Mouse (Mus musculus): ENCODE measurements around the gene Catsperg1. TPM values are rescaled to one million over a fixed set of nuclear protein-coding genes. Genes with fewer than 3 reads are reported as not detected.
"Not testable (repeated sequence)": the region's sequence is repeated elsewhere in the genome, so short reads cannot be mapped to it uniquely, and the experiment has no call there.

The Catsperg1 gene
- polyA plus RNA-seq, 1 experiment from 2014 or later = 0.21 TPM

GRCm38 (mm10) chr7:29230560-29230959, 16.7 kb upstream of the Catsperg1 start:
- H3K27ac ChIP-seq (replicated peaks) = no peak overlapping the region
- no peak overlapping the region for H3K9ac ChIP-seq
- peaks cover 11% of the 10 kb centered on the region; the same call in 1 of the 2 replicates for H3K4me1 ChIP-seq (replicated peaks)
- no peaks in the 10 kb centered on the region for H3K36me3 ChIP-seq (replicated peaks)
- no peak overlapping the region for H3K4me3 ChIP-seq (replicated peaks)
- H3K9me3 ChIP-seq (replicated peaks) = no peaks in the 10 kb centered on the region
- no peak overlapping the region for H3K4me2 ChIP-seq
- ATAC-seq (ENCODE audit: insufficient read depth) = no peak
- 19% methylated on average over 3 of the region's 3 CpGs for WGBS (ENCODE audit: insufficient replicate concordance)
- H3K27me3 ChIP-seq = peaks cover 50% of the 10 kb centered on the region

GRCm38 (mm10) chr7:29228202-29228601, 14.4 kb upstream of the Catsperg1 start:
- H3K9ac ChIP-seq = no peak overlapping the region
- peaks cover 44% of the 10 kb centered on the region for H3K27me3 ChIP-seq
- peaks cover 11% of the 10 kb centered on the region; the same call in 1 of the 2 replicates for H3K4me1 ChIP-seq (replicated peaks)
- ATAC-seq (ENCODE audit: insufficient read depth) = no peak
- WGBS (ENCODE audit: insufficient replicate concordance) = 25% methylated on average over 4 of the region's 4 CpGs
- no peak overlapping the region for H3K4me2 ChIP-seq
- H3K27ac ChIP-seq (replicated peaks) = no peak overlapping the region
- no peaks in the 10 kb centered on the region for H3K9me3 ChIP-seq (replicated peaks)
- H3K4me3 ChIP-seq (replicated peaks) = no peak overlapping the region
- no peaks in the 10 kb centered on the region for H3K36me3 ChIP-seq (replicated peaks)

GRCm38 (mm10) chr7:29225520-29225919, 11.7 kb upstream of the Catsperg1 start:
- Histone ChIP-seq H3K4me3 (replicated peaks) (no peak overlapping the region), H3K4me2 (no peak overlapping the region), H3K27me3 (peaks cover 18% of the 10 kb centered on the region), H3K9ac (no peak overlapping the region), H3K27ac (replicated peaks) (no peak overlapping the region), H3K4me1 (replicated peaks) (peaks cover 3% of the 10 kb centered on the region; the same call in 1 of the 2 replicates), H3K36me3 (replicated peaks) (no peaks in the 10 kb centered on the region), H3K9me3 (replicated peaks) (no peaks in the 10 kb centered on the region)
- WGBS (ENCODE audit: insufficient replicate concordance) = 68% methylated on average over 13 of the region's 13 CpGs
- no peak for ATAC-seq (ENCODE audit: insufficient read depth)

GRCm38 (mm10) chr7:29224756-29225394, 11.0 kb upstream of the Catsperg1 start:
- no peak overlapping the region for H3K4me3 ChIP-seq (replicated peaks)
- ATAC-seq (ENCODE audit: insufficient read depth) = no peak
- H3K27ac ChIP-seq (replicated peaks) = no peak overlapping the region
- H3K9me3 ChIP-seq (replicated peaks) = 0 out of 2 replicates have a peak, but pooled peaks cover 6% of the 10 kb centered on the region
- H3K27me3 ChIP-seq = peaks cover 11% of the 10 kb centered on the region
- 42% methylated on average over 16 of the region's 16 CpGs for WGBS (ENCODE audit: insufficient replicate concordance)
- H3K9ac ChIP-seq = no peak overlapping the region
- H3K4me2 ChIP-seq = no peak overlapping the region
- H3K36me3 ChIP-seq (replicated peaks) = no peaks in the 10 kb centered on the region
- H3K4me1 ChIP-seq (replicated peaks) = peaks cover 3% of the 10 kb centered on the region; the same call in 1 of the 2 replicates

DNA sequence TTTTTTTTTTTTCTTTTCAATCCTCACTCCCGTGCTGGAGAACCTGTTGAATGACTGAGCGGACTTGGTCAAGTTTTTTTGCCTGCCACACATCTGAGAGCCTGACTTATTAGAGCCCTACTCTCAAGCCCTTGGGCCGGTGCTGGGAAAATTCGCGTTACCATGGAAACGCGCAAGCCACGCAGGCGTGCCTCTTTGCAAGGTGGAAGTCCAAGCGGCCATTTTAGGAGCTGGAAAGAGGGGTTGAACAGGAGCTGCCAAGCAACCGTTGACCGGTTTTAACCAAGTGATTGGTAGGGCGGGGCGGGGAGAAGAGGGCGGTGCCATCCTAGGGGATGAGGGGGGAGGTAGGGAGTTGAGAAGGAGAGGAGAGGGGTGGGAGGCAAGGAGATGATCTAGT, 1.0 kb upstream of the Catsperg1 start:
- H3K9ac ChIP-seq = no peak overlapping the region
- H3K4me1 ChIP-seq (replicated peaks) = peaks cover 19% of the 10 kb centered on the region
- no peak overlapping the region for H3K4me3 ChIP-seq (replicated peaks)
- H3K36me3 ChIP-seq (replicated peaks) = no peaks in the 10 kb centered on the region
- 59% methylated on average over 15 of the region's 15 CpGs for WGBS (ENCODE audit: insufficient replicate concordance)
- H3K27ac ChIP-seq (replicated peaks) = no peak overlapping the region
- H3K27me3 ChIP-seq = peaks cover 5% of the 10 kb centered on the region; the same call in 1 of the 2 replicates
- H3K9me3 ChIP-seq (replicated peaks) = 0 out of 2 replicates have a peak, but pooled peaks cover 4% of the 10 kb centered on the region
- H3K4me2 ChIP-seq = no peak overlapping the region
- no peak for ATAC-seq (ENCODE audit: insufficient read depth)

DNA sequence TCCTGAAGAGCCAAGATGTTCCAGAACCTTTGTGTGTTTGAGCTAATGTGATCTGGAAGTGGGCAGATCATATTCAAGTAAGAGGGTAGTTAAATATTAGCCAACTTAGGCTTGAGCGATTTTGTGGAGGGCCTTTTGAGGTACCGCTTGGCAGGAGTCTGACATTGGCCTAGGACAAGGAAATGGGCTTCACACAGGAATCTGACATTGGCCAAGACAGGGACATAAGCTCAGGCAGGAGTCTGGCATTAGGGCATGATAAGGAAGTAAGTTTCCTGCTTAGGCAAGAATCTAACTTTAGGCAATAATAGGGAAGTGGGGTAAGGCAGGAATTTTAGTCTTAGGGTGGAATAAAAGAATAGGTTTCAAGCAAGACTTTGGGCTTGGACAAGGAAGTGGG, 401 bp upstream of the Catsperg1 start:
- Histone ChIP-seq H3K9ac (no peak overlapping the region), H3K4me1 (replicated peaks) (peaks cover 19% of the 10 kb centered on the region), H3K4me2 (no peak overlapping the region), H3K27me3 (peaks cover 5% of the 10 kb centered on the region; the same call in 1 of the 2 replicates), H3K27ac (replicated peaks) (no peak overlapping the region), H3K9me3 (replicated peaks) (no peaks in the 10 kb centered on the region), H3K4me3 (replicated peaks) (no peak overlapping the region), H3K36me3 (replicated peaks) (no peaks in the 10 kb centered on the region)
- WGBS (ENCODE audit: insufficient replicate concordance) = 57% methylated on average over 2 of the region's 2 CpGs
- no peak for ATAC-seq (ENCODE audit: insufficient read depth)

- H3K9me3 ChIP-seq (replicated peaks); H3K4me3 ChIP-seq (replicated peaks); H3K27me3 ChIP-seq; H3K4me2 ChIP-seq; ATAC-seq (ENCODE audit: insufficient read depth); H3K27ac ChIP-seq (replicated peaks); H3K36me3 ChIP-seq (replicated peaks); H3K9ac ChIP-seq: not testable (repeated sequence)
- 38% methylated on average over 40 of the region's 40 CpGs for WGBS (ENCODE audit: insufficient replicate concordance)
- peaks cover 19% of the 10 kb centered on the region for H3K4me1 ChIP-seq (replicated peaks)
These were observed 867 bp downstream of the Catsperg1 start for GRCm38 (mm10) chr7:29212775-29213560.

GRCm38 (mm10) chr7:29212199-29212765, 1.6 kb downstream of the Catsperg1 start:
- peak overlapping the region; percentile 69 for H3K4me2 ChIP-seq
- peak overlapping the region; percentile 47 for H3K4me3 ChIP-seq (replicated peaks)
- H3K4me1 ChIP-seq (replicated peaks) = peaks cover 19% of the 10 kb centered on the region
- no peak overlapping the region for H3K9ac ChIP-seq
- WGBS (ENCODE audit: insufficient replicate concordance) = 15% methylated on average over 26 of the region's 26 CpGs
- H3K9me3 ChIP-seq (replicated peaks) = no peaks in the 10 kb centered on the region
- ATAC-seq (ENCODE audit: insufficient read depth) = no peak
- peak overlapping the region; percentile 70 for H3K27ac ChIP-seq (replicated peaks)
- H3K27me3 ChIP-seq = peaks cover 5% of the 10 kb centered on the region; the same call in 1 of the 2 replicates
- H3K36me3 ChIP-seq (replicated peaks) = no peaks in the 10 kb centered on the region

DNA sequence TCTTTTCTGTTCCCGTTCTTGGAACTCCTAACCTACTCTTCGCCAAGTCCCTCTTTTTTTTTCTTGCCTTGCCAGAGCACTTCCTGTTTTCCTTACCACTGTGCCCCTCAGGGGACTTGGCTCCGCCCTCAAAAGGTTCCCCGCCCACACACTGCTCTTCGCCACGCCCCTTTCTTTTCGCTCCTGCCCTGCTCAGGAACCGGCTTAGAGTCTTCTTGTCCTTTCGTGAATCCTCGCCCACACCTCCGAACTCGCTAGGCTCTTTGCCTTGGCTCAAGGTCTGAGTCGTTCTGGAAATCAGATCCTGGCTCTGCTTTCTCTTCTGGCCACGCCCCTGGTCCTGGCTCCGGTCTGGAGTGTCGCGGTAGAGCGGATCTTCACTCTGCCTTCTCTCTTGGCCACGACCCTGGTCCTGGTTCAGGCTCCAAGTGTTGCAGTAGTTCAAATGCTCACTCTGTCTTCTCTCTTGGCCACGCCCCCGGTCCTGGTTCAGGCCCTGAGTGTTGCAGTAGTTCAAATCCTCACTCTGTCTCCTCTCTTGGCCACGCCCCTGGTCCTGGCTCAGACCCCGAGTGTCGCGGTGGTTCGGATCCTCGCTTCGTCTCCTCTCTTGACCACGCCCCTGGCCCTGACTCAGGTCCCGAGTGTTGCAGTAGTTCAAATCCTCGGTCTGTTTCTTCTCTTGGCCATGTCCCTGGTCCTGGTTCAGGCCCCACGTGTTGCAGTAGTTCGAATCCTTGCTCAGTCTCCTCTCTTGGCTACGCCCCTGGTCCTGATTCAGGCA, 2.2 kb downstream of the Catsperg1 start:
- Histone ChIP-seq H3K36me3 (replicated peaks) (no peaks in the 10 kb centered on the region), H3K4me1 (replicated peaks) (peaks cover 19% of the 10 kb centered on the region), H3K27ac (replicated peaks) (peak overlapping the region; percentile 70), H3K4me2 (peak overlapping the region; percentile 69), H3K4me3 (replicated peaks) (peak overlapping the region; percentile 47), H3K9me3 (replicated peaks) (no peaks in the 10 kb centered on the region), H3K27me3 (peaks cover 5% of the 10 kb centered on the region; the same call in 1 of the 2 replicates), H3K9ac (peak overlapping the region; percentile 25; the same call in 1 of the 2 replicates)
- WGBS (ENCODE audit: insufficient replicate concordance) = 4% methylated on average over 34 of the region's 34 CpGs
- ATAC-seq (ENCODE audit: insufficient read depth) = peak; percentile 78

- not testable (repeated sequence) for H3K9me3 ChIP-seq (replicated peaks); H3K9ac ChIP-seq; H3K27me3 ChIP-seq; H3K36me3 ChIP-seq (replicated peaks)
- H3K4me1 ChIP-seq (replicated peaks) = peaks cover 19% of the 10 kb centered on the region
- peak overlapping the region; percentile 69 for H3K4me2 ChIP-seq
- 12% methylated on average over 14 of the region's 15 CpGs for WGBS (ENCODE audit: insufficient replicate concordance)
- peak; percentile 63 for ATAC-seq (ENCODE audit: insufficient read depth)
- H3K27ac ChIP-seq (replicated peaks) = peak overlapping the region; percentile 70; the same call in 1 of the 2 replicates
- peak overlapping the region; percentile 47 for H3K4me3 ChIP-seq (replicated peaks)
These were observed 2.8 kb downstream of the Catsperg1 start for GRCm38 (mm10) chr7:29211013-29211412.
